Mouse (Mus musculus): Measurements from ENCODE around the gene Efr3b.
A peak's percentile ranks its signal among the peaks of the same experiment; 100 is the strongest.
"Not testable (repeated sequence)": the region's sequence is repeated elsewhere in the genome, so short reads cannot be mapped to it uniquely, and the experiment has no call there.

Efr3b gene

GRCm38 (mm10) chr12:3981350-3982131 lies 57.2 kb downstream of the Efr3b start:
- peak; percentile 91 for DNase-seq (ENCODE audit: low read depth, low spot score)

GRCm38 (mm10) chr12:3980991-3981349 lies 57.7 kb downstream of the Efr3b start:
- no peak for DNase-seq (ENCODE audit: low read depth, low spot score)

- DNase-seq (ENCODE audit: low read depth, low spot score) = not testable (repeated sequence)
These were observed 65.5 kb downstream of the Efr3b start for GRCm38 (mm10) chr12:3973169-3973568.

- DNase-seq (ENCODE audit: low read depth, low spot score) = no peak
These were observed 70.3 kb downstream of the Efr3b start for GRCm38 (mm10) chr12:3968380-3968779.

- DNase-seq (ENCODE audit: low read depth, low spot score) = no peak
These were observed 71.5 kb downstream of the Efr3b start for GRCm38 (mm10) chr12:3967196-3967595.

GRCm38 (mm10) chr12:3960553-3960952 lies 78.2 kb downstream of the Efr3b start:
- no peak for DNase-seq (ENCODE audit: low read depth, low spot score)

GRCm38 (mm10) chr12:3959791-3960543 lies 78.7 kb downstream of the Efr3b start:
- DNase-seq (ENCODE audit: low read depth, low spot score) = peak; percentile 96

GRCm38 (mm10) chr12:3956351-3956750 lies 82.4 kb downstream of the Efr3b start:
- peak; percentile 49 for DNase-seq (ENCODE audit: low read depth, low spot score)

GRCm38 (mm10) chr12:3955371-3955770 lies 83.3 kb downstream of the Efr3b start:
- peak; percentile 79 for DNase-seq (ENCODE audit: low read depth, low spot score)

GRCm38 (mm10) chr12:3954651-3955050 lies 84.1 kb downstream of the Efr3b start, which contains the start of gene Pomc:
Gene Pomc (plus strand): TSS chr12:3954951.
- no peak for DNase-seq (ENCODE audit: low read depth, low spot score)

- DNase-seq (ENCODE audit: low read depth, low spot score) = no peak
These were observed 91.2 kb downstream of the Efr3b start for GRCm38 (mm10) chr12:3947503-3947902.

- peak; percentile 48 for DNase-seq (ENCODE audit: low read depth, low spot score)
These were observed 94.2 kb downstream of the Efr3b start for GRCm38 (mm10) chr12:3944454-3945073.

GRCm38 (mm10) chr12:3942026-3942425 lies 96.7 kb downstream of the Efr3b start:
- DNase-seq (ENCODE audit: low read depth, low spot score) = peak; percentile 34

- DNase-seq (ENCODE audit: low read depth, low spot score) = not testable (repeated sequence)
These were observed 108.4 kb downstream of the Efr3b start for GRCm38 (mm10) chr12:3930090-3930865.

- DNase-seq (ENCODE audit: low read depth, low spot score) = no peak
These were observed 109.9 kb downstream of the Efr3b start for GRCm38 (mm10) chr12:3928841-3929240.

- peak; percentile 67 for DNase-seq (ENCODE audit: low read depth, low spot score)
These were observed 112.6 kb downstream of the Efr3b start for GRCm38 (mm10) chr12:3926127-3926526.

GRCm38 (mm10) chr12:3919423-3919822 lies 119.3 kb downstream of the Efr3b start:
- no peak for DNase-seq (ENCODE audit: low read depth, low spot score)

- DNase-seq (ENCODE audit: low read depth, low spot score) = no peak
These were observed 120.1 kb downstream of the Efr3b start for GRCm38 (mm10) chr12:3918577-3918976.

GRCm38 (mm10) chr12:3917668-3918341 lies 120.9 kb downstream of the Efr3b start:
- DNase-seq (ENCODE audit: low read depth, low spot score) = peak; percentile 20

- DNase-seq (ENCODE audit: low read depth, low spot score) = no peak
These were observed 122.9 kb downstream of the Efr3b start for GRCm38 (mm10) chr12:3915852-3916251.

Measured in mesoderm, embryonic 11.5 days (tissue).